Mouse (Mus musculus) left cerebral cortex, postnatal 10 days (tissue): ENCODE measurements around the gene Dscam. TPM values are rescaled to one million over a fixed set of nuclear protein-coding genes. Genes with fewer than 3 reads are reported as not detected.
A peak's percentile ranks its signal among the peaks of the same experiment; 100 is the strongest.

Experiments used
- DNase-seq, 2 experiments: peaks; one replicate each; pipeline ENCODE4 v3.0.0; 2021 to 2022; ENCODE audit warnings: low spot score in 2 of 2, mixed read lengths in 1 of 2; ENCODE audit errors: extremely low spot score in 1 of 2
- intact Hi-C: fragments of 180-260 bp; cut with DNase I; formaldehyde crosslinking; loops from one replicate; pipeline ENCODE4 v1.15.1; 2025
- total RNA-seq, 2 experiments: library from RNA; stranded (reverse); gene quantifications; 2 replicates each; pipeline ENCODE4 v1.2.3; 2021

Dscam gene
- total RNA-seq, 2 experiments from 2014 or later, result 44.4 to 45.7 TPM

GRCm38 (mm10) chr16:96599401-96600060, 571.0 kb downstream of the Dscam start:
- intact Hi-C loops, result no loop called here
- no peak for DNase-seq

- intact Hi-C loops, result no loop called here
- peak; percentile 20 to 58 for DNase-seq
Measured at GRCm38 (mm10) chr16:96575841-96576240, 594.7 kb downstream of the Dscam start.

- intact Hi-C loops, result no loop called here
Measured at GRCm38 (mm10) chr16:96567428-96567827, 603.1 kb downstream of the Dscam start.

GRCm38 (mm10) chr16:96563350-96564257, 606.9 kb downstream of the Dscam start:
- DNase-seq, result no peak
- intact Hi-C loops, result no loop called here

More at GRCm38 (mm10) chr16:96567428-96567827, 603.1 kb downstream of the Dscam start:
- no peak for DNase-seq

- intact Hi-C loops, result no loop called here
- no peak for DNase-seq
Measured at GRCm38 (mm10) chr16:96559796-96560195, 610.8 kb downstream of the Dscam start.

GRCm38 (mm10) chr16:96558341-96558740, 612.2 kb downstream of the Dscam start:
- no peak for DNase-seq
- intact Hi-C loops, result no loop called here

- DNase-seq, result no peak
- intact Hi-C loops, result no loop called here
Measured at GRCm38 (mm10) chr16:96556621-96557020, 613.9 kb downstream of the Dscam start.

GRCm38 (mm10) chr16:96555412-96555811, 615.1 kb downstream of the Dscam start:
- DNase-seq, result no peak
- intact Hi-C loops, result no loop called here

GRCm38 (mm10) chr16:96552680-96553079, 617.9 kb downstream of the Dscam start:
- no peak for DNase-seq
- intact Hi-C loops, result no loop called here

GRCm38 (mm10) chr16:96541056-96541455, 629.5 kb downstream of the Dscam start:
- intact Hi-C loops, result no loop called here
- DNase-seq, result peak in 1 of 2 experiments; percentile 41

Other genes starting within 250 kb of the Dscam start
- gene Bace2, start 186.0 kb upstream of the Dscam start, total RNA-seq, result 10 to 100 TPM; 10.3 to 12.7 TPM